Mouse (Mus musculus) stomach, postnatal 0 days (tissue): ENCODE results near the gene Baiap2. TPM values are rescaled to one million over a fixed set of nuclear protein-coding genes. Genes with fewer than 3 reads are reported as not detected.

Experiments used
- ATAC-seq: fragments of 200-750 bp; cut with Nextera tagmentation; 2 replicates; pipeline ENCODE4 v1.8.0; 2017; ENCODE audit not compliant: low FRiP score, low TSS enrichment
- DNase-seq: peaks from one replicate; pipeline ENCODE4 v3.0.0-alpha.2; 2016; ENCODE audit warnings: low spot score
- H3K27ac ChIP-seq: fragments of 300-500 bp; sonication (generic); replicated peaks from 2 replicates; pipeline ENCODE4 v1.5.1; 2014; ENCODE audit warnings: mild to moderate bottlenecking, control low read depth
- H3K27me3 ChIP-seq: fragments of 300-500 bp; sonication (generic); 2 replicates; pipeline ENCODE4 v1.6.1; 2014; ENCODE audit warnings: low read length; ENCODE audit not compliant: control insufficient read depth, insufficient read depth
- H3K36me3 ChIP-seq: fragments of 300-500 bp; sonication (generic); 2 replicates; pipeline ENCODE4 v1.6.1; 2014; ENCODE audit warnings: low read length, mixed read lengths; ENCODE audit not compliant: control insufficient read depth, insufficient read depth
- H3K4me1 ChIP-seq: fragments of 300-500 bp; sonication (generic); replicated peaks from 2 replicates; pipeline ENCODE4 v1.6.1; 2014; ENCODE audit warnings: antibody characterized with exemption; ENCODE audit not compliant: control insufficient read depth, insufficient read depth
- H3K4me2 ChIP-seq: fragments of 300-500 bp; sonication (generic); replicated peaks from 2 replicates; pipeline ENCODE4 v1.6.1; 2014; ENCODE audit warnings: low read depth, mild to moderate bottlenecking, control low read depth, moderate library complexity
- H3K4me3 ChIP-seq: fragments of 300-500 bp; sonication (generic); 2 replicates; pipeline ENCODE4 v1.5.1; 2014; ENCODE audit warnings: low read depth, low read length, control low read depth
- H3K9ac ChIP-seq: fragments of 300-500 bp; sonication (generic); 2 replicates; pipeline ENCODE4 v1.6.1; 2014; ENCODE audit warnings: mild to moderate bottlenecking, low read length, control low read depth, mixed read lengths
- H3K9me3 ChIP-seq: fragments of 300-500 bp; sonication (generic); 2 replicates; pipeline ENCODE4 v1.6.1; 2016; ENCODE audit warnings: low read length; ENCODE audit not compliant: control insufficient read depth
- CTCF ChIP-seq: IDR thresholded peaks from 2 replicates; pipeline ENCODE4 v1.5.1; 2016; ENCODE audit warnings: antibody characterized with exemption, low read depth, mild to moderate bottlenecking, moderate library complexity
- EP300 ChIP-seq: optimal IDR thresholded peaks from 2 replicates; pipeline ENCODE3; 2016; ENCODE audit warnings: antibody characterized with exemption
- WGBS: fragments of 180-500 bp; shearing (Covaris S2); extraction: QIAGEN DNeasy Blood & Tissue Kit; methylation state at CpG from one replicate; pipeline ENCODE4 v1.1.7; 2014; 5-methylcytosine and 5-hydroxymethylcytosine counted together
- polyA plus RNA-seq: library from polyadenylated mRNA; unstranded; fragments of >200 nt; fragmentation: Nextera tagmentation; extraction: Ambion mirVana; gene quantifications from 2 replicates; pipeline ENCODE4 v1.2.1, GENCODE M21; 2015

Baiap2 gene
- polyA plus RNA-seq, 1 experiment from 2014 or later: 35.1 TPM

DNA sequence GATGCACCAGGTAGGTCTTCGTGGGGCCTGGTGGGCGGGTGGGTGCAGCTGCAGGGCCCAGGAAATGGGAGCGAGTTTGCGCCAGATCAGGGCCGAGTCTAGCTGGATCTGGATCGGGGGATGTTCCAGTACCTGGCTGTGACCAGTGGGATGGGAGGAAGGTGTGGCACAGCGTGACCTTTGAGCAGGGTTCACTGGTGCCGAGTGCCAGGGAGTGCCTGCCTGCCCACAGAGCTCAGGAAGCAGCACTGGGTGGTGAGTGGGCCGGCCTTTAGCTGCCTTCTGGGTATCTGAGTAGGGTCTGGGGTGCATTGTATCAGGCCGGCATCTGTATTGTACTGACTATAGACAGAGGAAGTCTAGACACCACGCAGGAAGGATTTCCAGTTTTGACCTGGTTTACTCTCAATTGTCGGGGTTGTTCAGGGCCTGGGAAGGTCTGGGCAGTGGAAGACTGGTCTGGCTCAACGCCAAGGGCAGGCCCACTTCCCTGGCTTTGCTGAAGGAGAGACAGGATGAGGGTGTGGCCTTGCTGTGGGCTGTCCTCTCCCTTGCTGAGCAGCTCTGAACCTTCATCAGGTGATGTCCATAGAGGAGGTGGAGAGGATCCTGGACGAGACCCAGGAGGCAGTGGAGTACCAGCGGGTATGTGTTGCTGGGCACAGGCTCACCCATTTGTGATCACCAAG is 26.3 kb upstream of the Baiap2 start:
- Histone ChIP-seq H3K36me3 (peaks cover 22% of the 10 kb centered on the region; the same call in 1 of the 2 replicates), H3K4me1 (peaks cover 14% of the 10 kb centered on the region; the same call in 1 of the 2 replicates), H3K4me3 (no peak overlapping the region; the same call in 1 of the 2 replicates), H3K9me3 (no peaks in the 10 kb centered on the region), H3K27ac (peak overlapping the region; percentile 83), H3K27me3 (no peaks in the 10 kb centered on the region), H3K4me2 (peak overlapping the region; percentile 29), H3K9ac (peak overlapping the region; percentile 27; the same call in 1 of the 2 replicates)
- peak; percentile 74 for ATAC-seq
- 68% methylated on average over 15 of the region's 15 CpGs for WGBS
- DNase-seq: peak; percentile 80
- TF ChIP-seq CTCF: no peak
- no peak for TF ChIP-seq EP300

DNA sequence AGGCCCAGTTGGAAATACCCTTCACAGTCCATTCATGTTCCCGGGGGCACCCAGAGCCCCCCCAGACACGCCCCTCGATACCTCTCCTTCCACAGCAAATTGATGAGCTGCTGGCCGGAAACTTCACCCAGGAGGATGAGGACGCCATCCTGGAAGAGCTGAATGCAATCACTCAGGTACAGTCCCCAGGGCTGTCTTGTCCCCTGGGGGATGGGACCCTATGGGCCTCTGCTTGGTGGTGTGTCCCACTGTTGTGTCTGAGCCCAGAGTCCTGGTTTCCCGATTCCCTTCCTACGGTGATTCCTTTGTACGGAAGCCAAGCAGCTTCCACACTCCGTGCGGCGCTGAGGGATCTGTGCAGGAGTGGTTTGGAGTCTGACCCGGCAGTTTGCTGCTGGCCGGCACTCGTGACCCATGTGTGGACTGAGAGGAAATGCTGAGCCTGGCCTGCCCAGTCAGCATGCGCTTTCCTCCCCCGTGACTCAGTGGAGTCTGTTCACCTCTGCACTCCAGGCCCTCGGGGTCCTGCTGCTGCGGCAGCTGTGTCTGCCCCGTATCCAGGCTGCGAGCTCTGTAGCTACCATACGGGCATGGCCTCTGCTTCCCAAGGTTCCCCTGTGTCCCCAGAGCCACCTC is 25.6 kb upstream of the Baiap2 start:
- ATAC-seq (no peak), DNase-seq (no peak)
- H3K9me3 ChIP-seq: no peaks in the 10 kb centered on the region
- H3K4me3 ChIP-seq: no peak overlapping the region
- 89% methylated on average over 21 of the region's 21 CpGs for WGBS
- H3K36me3 ChIP-seq: peaks cover 22% of the 10 kb centered on the region; the same call in 1 of the 2 replicates
- TF ChIP-seq CTCF (no peak), EP300 (no peak)
- H3K4me1 ChIP-seq: peaks cover 14% of the 10 kb centered on the region; the same call in 1 of the 2 replicates
- no peaks in the 10 kb centered on the region for H3K27me3 ChIP-seq
- 0 out of 2 replicates have a peak overlapping the region, but pooled peaks have one; percentile 13 for H3K27ac ChIP-seq
- H3K9ac ChIP-seq: no peak overlapping the region
- H3K4me2 ChIP-seq: peak overlapping the region; percentile 29; the same call in 1 of the 2 replicates

DNA sequence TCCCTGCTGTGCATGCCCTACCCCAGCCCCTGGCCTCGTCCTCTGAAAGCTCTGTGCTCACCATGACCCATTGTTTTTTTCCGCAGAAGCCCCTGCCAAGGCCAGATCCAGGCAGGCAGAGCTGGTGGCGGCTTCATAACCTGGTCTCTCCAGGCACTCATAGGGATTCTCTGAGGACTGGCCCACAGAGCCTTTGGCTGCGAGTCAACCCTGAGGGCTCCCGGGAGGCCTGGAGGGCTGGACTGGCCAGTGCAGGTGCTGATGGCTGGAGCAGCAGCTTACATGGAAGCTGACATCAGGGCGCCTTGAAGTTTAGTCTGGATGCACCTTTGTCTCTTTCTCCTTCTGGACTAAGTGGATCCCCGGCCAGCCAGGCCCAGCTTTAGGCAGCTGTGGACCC is 24.0 kb upstream of the Baiap2 start:
- H3K4me3 ChIP-seq: no peak overlapping the region
- TF ChIP-seq CTCF (no peak), EP300 (no peak)
- H3K27me3 ChIP-seq: no peaks in the 10 kb centered on the region
- H3K9ac ChIP-seq: no peak overlapping the region
- no peak for DNase-seq
- H3K4me2 ChIP-seq: no peak overlapping the region
- peaks cover 10% of the 10 kb centered on the region; the same call in 1 of the 2 replicates for H3K4me1 ChIP-seq
- peaks cover 22% of the 10 kb centered on the region; the same call in 1 of the 2 replicates for H3K36me3 ChIP-seq
- no peak overlapping the region for H3K27ac ChIP-seq
- H3K9me3 ChIP-seq: no peaks in the 10 kb centered on the region
- WGBS: 84% methylated on average over 7 of the region's 7 CpGs
- no peak for ATAC-seq

DNA sequence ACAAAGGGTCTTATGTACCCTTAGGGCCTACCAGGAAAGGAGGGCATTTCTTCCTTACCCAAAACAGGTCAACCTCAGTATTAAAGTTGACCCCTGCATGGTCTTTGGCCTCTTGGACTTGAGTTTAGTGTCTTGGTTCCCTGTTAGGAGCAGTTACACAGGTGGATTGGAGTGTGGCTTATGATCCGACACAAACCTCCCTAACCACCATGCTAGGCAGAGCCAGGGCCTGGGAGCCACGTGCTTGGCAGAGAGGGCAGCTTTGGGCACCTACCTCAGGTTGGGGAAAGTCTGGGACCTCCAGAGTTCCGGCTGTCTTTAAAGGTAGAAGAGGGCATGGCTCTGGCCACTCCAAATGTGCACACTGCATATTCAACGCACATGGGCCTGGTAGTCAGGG is 23.1 kb upstream of the Baiap2 start:
- Histone ChIP-seq H3K4me2 (no peak overlapping the region), H3K4me3 (no peak overlapping the region), H3K9ac (no peak overlapping the region), H3K36me3 (peaks cover 22% of the 10 kb centered on the region; the same call in 1 of the 2 replicates), H3K4me1 (peaks cover 8% of the 10 kb centered on the region; the same call in 1 of the 2 replicates), H3K27ac (no peak overlapping the region), H3K9me3 (no peaks in the 10 kb centered on the region), H3K27me3 (no peaks in the 10 kb centered on the region)
- DNase-seq (no peak), ATAC-seq (no peak)
- TF ChIP-seq EP300 (no peak), CTCF (no peak)
- WGBS: 94% methylated on average over 4 of the region's 4 CpGs

DNA sequence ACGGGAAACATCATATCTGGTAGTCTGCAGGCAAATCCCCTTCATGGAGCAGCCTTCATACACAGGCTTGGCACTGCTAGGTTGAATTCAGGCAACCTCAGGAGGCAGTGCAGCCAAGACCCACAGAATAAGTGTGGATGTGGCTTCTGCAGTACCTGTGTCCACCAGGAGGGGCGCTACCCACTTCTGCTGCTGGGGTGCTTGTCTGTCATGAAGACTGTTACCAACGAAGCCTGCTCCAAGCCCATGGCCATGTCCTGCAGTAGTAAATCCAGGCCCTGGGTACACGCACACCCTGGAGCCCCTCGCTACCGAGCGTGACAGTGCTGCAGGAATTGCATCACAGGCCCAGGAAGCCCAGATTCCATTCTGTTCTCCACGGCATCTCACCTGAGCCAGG is 22.7 kb upstream of the Baiap2 start:
- 68% methylated on average over 8 of the region's 8 CpGs for WGBS
- TF ChIP-seq CTCF (peak; percentile 91), EP300 (no peak)
- Histone ChIP-seq H3K4me3 (no peak overlapping the region), H3K9me3 (no peaks in the 10 kb centered on the region), H3K4me2 (no peak overlapping the region), H3K9ac (no peak overlapping the region), H3K27me3 (no peaks in the 10 kb centered on the region), H3K36me3 (peaks cover 22% of the 10 kb centered on the region; the same call in 1 of the 2 replicates), H3K4me1 (0 out of 2 replicates have a peak, but pooled peaks cover 4% of the 10 kb centered on the region), H3K27ac (no peak overlapping the region)
- peak; percentile 84 for DNase-seq
- no peak for ATAC-seq
